Mouse (Mus musculus) olfactory bulb, adult 2 months (tissue): ENCODE measurements at regions not wholly inside any gene's neighbourhood (a gene's known extent, or its start where the extent isn't known, plus 50 kb on each side); places are given as distances from the start of the nearest gene placed in this dataset.

Experiments
- CTCF ChIP-seq: fragments of 200-500 bp; IDR thresholded peaks from 2 replicates; pipeline ENCODE4 v1.5.1; 2012; ENCODE audit warnings: low read depth, mild to moderate bottlenecking, low read length, moderate library complexity; ENCODE audit not compliant: insufficient read depth
- POLR2A ChIP-seq: fragments of 200-500 bp; IDR thresholded peaks from 2 replicates; pipeline ENCODE4 v1.6.1; 2012; ENCODE audit warnings: mild to moderate bottlenecking, low read depth, low read length, moderate library complexity; ENCODE audit not compliant: insufficient read depth

DNA sequence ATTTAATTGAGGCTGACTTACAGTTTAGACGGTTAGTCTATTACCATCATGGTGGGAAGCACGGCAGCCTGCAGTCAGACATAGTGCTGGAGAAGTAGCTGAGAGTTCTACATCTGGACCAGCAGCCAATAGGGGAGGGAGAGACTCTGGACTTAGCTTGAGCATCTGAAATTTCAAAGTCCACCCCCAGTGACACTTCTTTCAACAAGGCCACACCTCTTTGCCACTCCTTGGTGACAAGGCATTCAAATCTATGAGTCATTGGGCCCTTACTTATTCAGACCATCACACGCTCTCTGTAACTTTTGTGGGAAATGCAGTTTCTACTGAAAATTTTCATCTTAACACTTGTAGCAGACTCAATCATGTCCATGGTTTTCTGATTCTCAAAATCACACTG lies 653.9 kb upstream of the Got2 start:
- TF ChIP-seq CTCF (no peak), POLR2A (no peak)
